Mouse (Mus musculus) E14TG2a.4 (cell line): ENCODE results near the gene Rab4b.

Experiments used
- H3K27me3 ChIP-seq: 2 replicates; pipeline ENCODE4 v1.6.1; 2014; ENCODE audit warnings: low read length, control low read depth; ENCODE audit not compliant: insufficient read depth
- H3K36me3 ChIP-seq: 2 replicates; pipeline ENCODE4 v1.6.1; 2014; ENCODE audit warnings: low read length, control low read depth; ENCODE audit not compliant: insufficient read depth
- H3K4me1 ChIP-seq: replicated peaks from 2 replicates; pipeline ENCODE4 v1.6.1; 2014; ENCODE audit warnings: low read depth, low read length, control low read depth
- H3K4me3 ChIP-seq: replicated peaks from 2 replicates; pipeline ENCODE4 v1.5.1; 2014; ENCODE audit warnings: mild to moderate bottlenecking, low read length
- H3K9me3 ChIP-seq: 2 replicates; pipeline ENCODE4 v1.6.1; 2014; ENCODE audit warnings: low read length, control low read depth
- CTCF ChIP-seq: conservative IDR thresholded peaks from 2 replicates; pipeline ENCODE4 v1.5.1; 2014; ENCODE audit warnings: low read length
- NANOG ChIP-seq: IDR thresholded peaks from 2 replicates; pipeline ENCODE4 v1.6.1; 2014; ENCODE audit warnings: borderline replicate concordance, low read length, mixed read lengths
- POU5F1 ChIP-seq: IDR thresholded peaks from 2 replicates; pipeline ENCODE4 v1.6.1; 2014; ENCODE audit warnings: low read length, borderline replicate concordance

Gene Rab4b

DNA sequence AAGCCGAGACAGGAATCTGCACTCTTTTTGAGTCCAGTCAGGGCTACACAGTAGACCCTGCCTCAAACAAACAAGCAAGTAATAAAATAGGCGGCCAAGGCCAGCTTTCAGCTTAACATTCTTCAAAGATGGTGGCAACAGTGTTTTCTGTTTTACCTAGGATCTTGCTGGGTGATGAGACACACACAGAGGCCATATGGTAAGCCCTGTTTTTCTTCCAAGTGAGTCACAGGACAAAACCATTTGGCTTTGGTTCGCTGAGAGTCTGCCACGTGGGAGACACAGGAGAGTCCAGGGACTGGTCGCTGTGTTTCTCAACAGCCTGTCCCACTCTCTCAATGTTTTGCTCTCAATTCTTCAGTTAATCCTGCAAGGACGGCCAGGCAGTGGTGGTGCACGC is 39.9 kb upstream of the Rab4b start:
- Histone ChIP-seq H3K36me3 (peaks cover 76% of the 10 kb centered on the region), H3K27me3 (no peaks in the 10 kb centered on the region), H3K4me1 (peaks cover 49% of the 10 kb centered on the region), H3K9me3 (no peaks in the 10 kb centered on the region), H3K4me3 (no peak overlapping the region)
- TF ChIP-seq POU5F1 (no peak), CTCF (no peak), NANOG (no peak)

DNA sequence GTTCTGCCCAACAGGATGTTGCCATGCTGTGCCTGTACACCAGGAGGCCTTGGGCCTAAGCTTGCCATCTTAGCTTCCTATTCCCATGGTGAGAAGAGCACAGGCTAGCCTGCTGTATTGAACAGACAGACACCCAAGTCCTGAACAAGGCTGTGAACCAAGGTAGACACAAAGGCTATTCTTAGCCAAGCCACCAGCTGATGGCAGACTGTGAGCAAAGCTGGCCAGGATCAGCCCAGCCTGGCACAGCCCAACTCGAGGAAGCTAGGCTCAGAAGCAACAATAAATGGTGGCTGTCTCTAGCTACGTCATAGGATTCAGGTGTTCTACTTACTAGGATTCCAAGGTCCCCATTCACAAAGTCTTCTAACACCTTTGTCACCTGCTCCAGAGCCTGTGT is 33.9 kb upstream of the Rab4b start:
- Histone ChIP-seq H3K4me3 (no peak overlapping the region), H3K27me3 (no peaks in the 10 kb centered on the region), H3K4me1 (peaks cover 23% of the 10 kb centered on the region), H3K9me3 (no peaks in the 10 kb centered on the region), H3K36me3 (peaks cover 92% of the 10 kb centered on the region)
- TF ChIP-seq CTCF = no peak
- TF ChIP-seq NANOG = no peak
- no peak for TF ChIP-seq POU5F1

DNA sequence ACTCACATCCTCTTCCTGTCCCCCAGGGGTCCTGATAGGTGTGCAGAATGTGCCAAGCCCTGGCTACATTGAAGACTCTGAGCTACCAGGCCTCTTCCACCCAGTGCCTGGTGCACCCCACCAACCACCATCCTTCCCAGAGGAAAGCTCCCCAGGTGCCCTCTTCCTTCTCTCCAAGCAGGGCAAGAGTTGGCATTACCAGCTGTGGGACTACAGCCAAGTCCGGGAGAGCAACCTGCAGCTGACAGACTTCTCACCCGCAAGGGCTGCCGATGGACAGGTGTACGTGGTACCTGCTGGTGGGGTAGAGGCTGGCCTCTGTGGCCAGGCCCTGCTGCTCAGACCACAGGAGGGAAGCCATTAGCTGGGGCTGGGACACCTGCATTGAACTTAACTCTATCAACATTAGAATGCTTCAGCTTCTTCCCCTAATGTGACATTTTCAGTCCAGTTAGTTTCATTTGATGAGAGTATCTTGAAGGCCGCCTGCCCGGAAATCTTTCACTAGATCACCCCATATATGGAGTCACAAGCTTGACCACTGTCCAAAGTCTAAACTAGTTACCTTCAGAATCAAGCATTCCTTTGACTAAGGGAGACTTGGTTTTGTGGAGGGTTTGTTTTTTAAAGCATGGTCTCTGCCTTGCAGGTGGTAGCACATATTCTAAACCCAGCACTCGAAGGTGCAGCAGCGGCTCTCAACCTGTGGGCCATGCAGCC is 25.2 kb upstream of the Rab4b start:
- TF ChIP-seq POU5F1 (no peak), NANOG (no peak), CTCF (no peak)
- Histone ChIP-seq H3K27me3 (no peaks in the 10 kb centered on the region), H3K9me3 (no peaks in the 10 kb centered on the region), H3K4me3 (no peak overlapping the region), H3K4me1 (peaks cover 38% of the 10 kb centered on the region), H3K36me3 (peaks cover 88% of the 10 kb centered on the region)

DNA sequence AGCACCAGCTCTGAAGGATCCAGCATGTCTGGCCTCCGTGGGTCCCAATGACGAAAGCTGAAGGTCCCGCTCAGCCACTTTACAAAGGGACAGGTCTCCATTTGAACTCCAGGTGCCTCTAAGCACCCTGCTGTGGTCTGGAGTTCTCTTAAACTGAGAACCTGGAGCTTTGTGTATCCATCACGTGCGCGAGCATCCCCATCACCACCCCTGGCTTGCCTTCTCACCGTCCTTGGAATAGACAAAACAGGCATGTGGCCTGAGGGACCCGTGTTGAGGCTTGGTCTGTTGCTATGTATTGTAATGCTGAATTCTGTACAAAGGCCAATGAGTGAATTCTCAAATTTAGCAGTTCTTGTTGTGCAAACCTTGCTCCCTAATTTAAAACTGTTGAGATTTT is 20.1 kb upstream of the Rab4b start:
- TF ChIP-seq NANOG (peak; percentile 23; the same call in 1 of the 2 replicates), POU5F1 (no peak), CTCF (no peak)
- no peaks in the 10 kb centered on the region for H3K27me3 ChIP-seq
- peaks cover 67% of the 10 kb centered on the region for H3K4me1 ChIP-seq
- H3K4me3 ChIP-seq = 0 out of 2 replicates have a peak overlapping the region, but pooled peaks have one; percentile 24
- H3K36me3 ChIP-seq = peaks cover 71% of the 10 kb centered on the region
- no peaks in the 10 kb centered on the region for H3K9me3 ChIP-seq

DNA sequence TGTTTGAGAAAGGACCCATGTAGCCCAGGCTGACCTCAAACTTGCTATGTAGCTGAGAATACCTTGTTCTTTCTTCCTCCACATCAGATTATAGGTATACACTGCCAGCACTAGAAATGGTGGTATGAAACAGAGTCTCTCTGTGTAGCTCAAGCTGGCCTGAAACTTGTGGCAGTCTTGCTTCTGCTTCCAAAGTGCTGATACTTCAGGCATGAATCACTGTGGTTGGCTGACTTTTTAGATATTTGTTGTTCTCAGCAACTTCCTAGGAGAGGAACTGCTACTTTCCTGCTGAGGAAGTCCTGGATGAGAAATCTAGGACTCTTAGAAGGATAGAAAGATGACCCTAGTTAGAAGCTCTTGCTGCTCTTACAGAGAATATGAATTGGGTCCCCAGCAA is 19.7 kb upstream of the Rab4b start:
- no peaks in the 10 kb centered on the region for H3K27me3 ChIP-seq
- peaks cover 71% of the 10 kb centered on the region for H3K36me3 ChIP-seq
- TF ChIP-seq POU5F1 (no peak), CTCF (no peak), NANOG (no peak)
- H3K4me1 ChIP-seq = peaks cover 67% of the 10 kb centered on the region
- no peaks in the 10 kb centered on the region for H3K9me3 ChIP-seq
- 0 out of 2 replicates have a peak overlapping the region, but pooled peaks have one; percentile 24 for H3K4me3 ChIP-seq

DNA sequence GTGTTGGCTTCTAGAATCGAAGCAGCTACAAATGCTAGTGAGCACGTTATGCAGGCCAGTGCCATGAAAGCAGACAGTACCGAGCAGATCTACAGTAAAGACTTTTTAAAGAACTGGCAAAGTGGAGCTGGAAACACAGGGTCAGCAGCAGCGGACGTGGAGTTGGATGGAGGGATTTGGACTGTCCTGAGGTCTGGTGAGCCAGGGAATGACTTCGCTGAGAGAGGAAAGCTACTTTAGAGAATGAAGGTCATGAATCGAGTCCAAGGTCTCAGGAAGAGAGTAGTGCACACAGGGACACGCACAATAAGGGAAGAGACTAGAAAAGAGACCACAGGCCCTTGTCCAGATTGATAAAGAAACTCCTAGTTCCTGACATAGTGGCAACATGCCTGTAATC is 18.9 kb upstream of the Rab4b start:
- Histone ChIP-seq H3K27me3 (no peaks in the 10 kb centered on the region), H3K36me3 (peaks cover 71% of the 10 kb centered on the region), H3K4me1 (peaks cover 67% of the 10 kb centered on the region), H3K9me3 (no peaks in the 10 kb centered on the region), H3K4me3 (peak overlapping the region; percentile 66)
- TF ChIP-seq NANOG (no peak), POU5F1 (no peak), CTCF (no peak)

DNA sequence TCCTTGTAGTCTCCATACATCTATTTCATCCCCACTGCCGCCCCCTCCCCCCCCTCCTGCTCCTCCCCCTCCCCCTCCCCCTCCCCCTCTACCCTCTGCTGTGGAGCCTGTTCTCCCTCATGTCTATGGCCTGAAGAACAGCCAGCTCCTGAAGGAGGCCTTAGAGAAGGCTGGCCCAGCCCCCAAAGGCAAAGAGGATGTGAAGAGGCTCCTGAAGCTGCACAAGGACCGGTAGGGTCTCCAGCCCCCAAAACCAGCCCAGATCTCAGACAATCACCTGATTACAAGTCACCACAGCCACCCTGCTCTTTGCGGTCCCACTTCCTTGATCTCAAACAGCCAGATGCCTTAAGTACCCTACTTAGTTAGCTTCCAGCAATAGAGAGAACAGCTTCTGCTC is 18.4 kb upstream of the Rab4b start:
- TF ChIP-seq CTCF (no peak), POU5F1 (no peak), NANOG (no peak)
- no peaks in the 10 kb centered on the region for H3K27me3 ChIP-seq
- H3K4me3 ChIP-seq = peak overlapping the region; percentile 66
- no peaks in the 10 kb centered on the region for H3K9me3 ChIP-seq
- peaks cover 71% of the 10 kb centered on the region for H3K36me3 ChIP-seq
- peaks cover 67% of the 10 kb centered on the region for H3K4me1 ChIP-seq

DNA sequence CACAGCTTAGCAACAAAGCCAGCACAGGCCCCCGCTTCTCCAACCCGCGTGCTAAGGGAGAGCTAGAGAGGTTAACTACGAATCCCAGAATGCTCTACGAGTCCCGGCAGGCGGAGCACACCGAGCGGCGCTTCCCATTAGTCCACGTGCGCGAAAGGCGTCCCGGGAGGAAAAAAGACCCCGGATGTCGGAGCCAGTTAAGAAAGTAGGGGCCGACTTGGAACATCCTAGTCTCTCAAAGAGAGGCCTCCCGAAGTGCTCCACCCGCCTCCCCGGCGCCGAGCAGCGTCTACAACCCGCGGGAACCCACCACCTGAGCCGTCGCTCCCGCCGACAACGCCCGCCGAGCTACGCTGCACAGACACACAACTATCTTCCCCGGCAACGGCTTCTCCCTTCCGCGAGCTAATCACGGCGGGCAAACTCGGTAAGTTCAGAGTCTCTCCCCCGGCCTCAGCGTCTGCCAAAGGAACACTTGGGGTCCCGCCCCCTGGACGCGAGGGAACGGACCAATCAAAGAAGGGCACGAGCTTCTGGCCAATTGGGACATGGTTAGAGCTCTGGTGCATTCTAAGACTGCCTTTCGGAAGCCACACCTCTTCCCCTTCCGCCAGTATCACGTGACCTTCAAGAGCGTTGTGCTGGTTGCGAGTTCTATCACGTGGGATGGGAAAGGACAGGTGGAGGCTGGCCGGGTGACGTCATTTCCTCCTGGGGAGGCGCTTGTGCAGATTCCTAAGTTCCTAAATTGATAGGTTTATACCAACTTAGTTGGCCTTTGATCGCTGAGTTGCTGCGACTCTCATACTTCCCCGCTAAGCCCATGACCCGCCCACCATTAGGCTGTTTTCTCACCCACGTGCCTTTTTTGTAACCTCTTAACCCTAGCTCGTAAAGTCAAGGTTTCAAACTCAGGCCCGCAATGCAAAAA is 17.2 kb upstream of the Rab4b start, which contains the start of the genes BC024978 and Snrpa:
BC024978 (plus strand) TSS at position 101 of the 931 bp plus-strand sequence.
Snrpa (minus strand) TSS at position 591 of the 931 bp plus-strand sequence.
- Histone ChIP-seq H3K9me3 (no peaks in the 10 kb centered on the region), H3K4me1 (peaks cover 78% of the 10 kb centered on the region), H3K27me3 (no peaks in the 10 kb centered on the region), H3K36me3 (peaks cover 73% of the 10 kb centered on the region), H3K4me3 (peak within 1 kb of the TSS; percentile 94)
- TF ChIP-seq CTCF = no peak
- TF ChIP-seq POU5F1 = no peak
- TF ChIP-seq NANOG = no peak
